Mouse (Mus musculus): ENCODE measurements around the gene Sntb2.
A peak's percentile ranks its signal among the peaks of the same experiment; 100 is the strongest.

Gene Sntb2

DNA sequence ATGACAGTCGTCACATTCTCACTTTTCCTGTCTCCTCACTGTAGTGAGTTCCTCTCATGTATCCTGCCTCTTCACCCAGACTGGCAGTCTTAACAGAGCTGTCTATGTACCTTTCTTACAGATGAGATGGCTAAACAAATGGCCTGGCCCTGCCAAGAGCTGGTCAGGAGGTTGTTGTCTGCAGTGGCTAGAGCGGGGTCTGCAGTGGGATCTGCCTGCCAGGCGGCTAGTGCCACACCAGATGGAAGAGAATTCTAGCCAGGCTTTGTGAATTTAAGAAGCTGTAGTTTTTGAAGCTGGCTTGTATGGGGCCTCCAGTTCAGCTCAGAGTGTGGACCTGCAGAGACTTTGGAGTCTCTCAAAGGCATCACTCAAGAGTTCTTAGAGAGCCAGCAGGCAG, 100.1 kb downstream of the Sntb2 start:
- no peak for DNase-seq

DNA sequence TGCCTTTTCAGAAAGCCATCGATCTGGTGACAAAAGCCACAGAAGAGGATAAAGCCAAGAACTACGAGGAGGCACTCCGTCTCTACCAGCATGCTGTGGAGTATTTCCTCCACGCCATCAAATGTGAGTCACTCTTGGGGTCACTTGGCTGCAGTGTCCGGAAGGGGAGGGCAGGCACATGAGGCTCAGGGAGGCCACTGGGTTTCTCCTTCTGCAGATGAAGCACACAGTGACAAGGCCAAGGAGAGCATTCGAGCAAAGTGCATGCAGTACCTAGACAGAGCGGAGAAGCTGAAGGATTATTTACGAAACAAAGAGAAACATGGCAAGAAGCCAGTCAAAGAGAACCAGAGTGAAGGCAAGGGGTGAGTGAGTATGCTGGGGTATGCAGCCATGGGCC, 101.1 kb downstream of the Sntb2 start:
- peak; percentile 30 to 41 for DNase-seq

DNA sequence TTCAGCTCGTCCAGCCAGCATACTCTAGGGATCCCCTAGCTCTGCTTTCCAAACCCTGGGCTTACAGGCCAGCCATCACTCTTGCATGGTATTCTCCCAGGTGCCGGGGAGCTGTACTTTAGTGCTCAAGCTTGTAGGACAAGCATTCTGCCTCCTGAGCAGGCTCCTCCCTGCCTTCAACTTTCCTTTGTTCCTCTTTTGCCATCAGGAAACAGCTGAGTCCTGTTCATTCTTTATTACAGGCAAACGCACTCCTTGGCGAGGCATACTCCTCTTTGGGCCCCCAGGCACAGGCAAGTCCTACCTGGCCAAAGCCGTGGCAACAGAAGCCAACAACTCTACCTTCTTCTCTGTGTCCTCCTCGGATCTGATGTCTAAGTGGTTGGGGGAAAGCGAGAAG, 105.1 kb downstream of the Sntb2 start:
- no peak for DNase-seq

DNA sequence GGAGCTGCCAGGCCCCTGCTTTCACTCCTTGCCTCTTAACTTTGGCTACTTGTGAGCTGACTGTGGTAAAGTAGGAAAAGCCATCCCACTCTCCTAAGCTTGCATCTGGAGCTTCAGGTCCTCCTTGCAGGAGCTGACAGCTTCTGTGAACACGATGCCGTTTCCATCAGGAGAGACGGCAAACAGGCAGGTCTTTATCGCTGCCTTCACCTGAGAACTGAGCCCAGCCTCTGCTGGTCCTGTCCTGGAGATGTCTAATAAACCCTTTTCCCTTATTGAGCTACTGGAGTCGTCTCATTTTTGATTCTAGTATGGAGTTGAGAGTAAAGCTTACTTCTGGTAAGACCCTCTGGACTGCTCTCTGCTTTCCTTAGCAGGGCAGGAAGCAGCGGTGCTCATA, 109.9 kb downstream of the Sntb2 start:
- no peak for DNase-seq

DNA sequence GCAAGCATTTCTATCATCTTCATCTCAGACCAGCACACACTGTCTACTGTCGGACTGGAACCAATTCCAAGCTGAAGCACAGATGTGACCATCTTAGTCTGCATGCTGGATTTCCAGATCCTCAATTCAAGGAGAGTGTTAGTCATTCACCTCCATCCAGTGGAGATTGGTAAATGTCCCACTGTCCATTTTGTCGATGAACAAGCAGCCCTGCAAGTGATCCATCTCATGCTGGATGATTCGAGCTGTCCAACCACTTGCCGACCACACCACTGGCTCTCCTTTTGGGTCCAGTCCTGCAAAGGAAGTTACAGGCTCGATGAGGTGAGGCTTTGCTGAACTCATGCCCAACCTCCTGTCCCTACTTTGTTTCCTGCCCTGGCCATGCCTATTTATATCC, 111.4 kb downstream of the Sntb2 start:
- no peak for DNase-seq

DNA sequence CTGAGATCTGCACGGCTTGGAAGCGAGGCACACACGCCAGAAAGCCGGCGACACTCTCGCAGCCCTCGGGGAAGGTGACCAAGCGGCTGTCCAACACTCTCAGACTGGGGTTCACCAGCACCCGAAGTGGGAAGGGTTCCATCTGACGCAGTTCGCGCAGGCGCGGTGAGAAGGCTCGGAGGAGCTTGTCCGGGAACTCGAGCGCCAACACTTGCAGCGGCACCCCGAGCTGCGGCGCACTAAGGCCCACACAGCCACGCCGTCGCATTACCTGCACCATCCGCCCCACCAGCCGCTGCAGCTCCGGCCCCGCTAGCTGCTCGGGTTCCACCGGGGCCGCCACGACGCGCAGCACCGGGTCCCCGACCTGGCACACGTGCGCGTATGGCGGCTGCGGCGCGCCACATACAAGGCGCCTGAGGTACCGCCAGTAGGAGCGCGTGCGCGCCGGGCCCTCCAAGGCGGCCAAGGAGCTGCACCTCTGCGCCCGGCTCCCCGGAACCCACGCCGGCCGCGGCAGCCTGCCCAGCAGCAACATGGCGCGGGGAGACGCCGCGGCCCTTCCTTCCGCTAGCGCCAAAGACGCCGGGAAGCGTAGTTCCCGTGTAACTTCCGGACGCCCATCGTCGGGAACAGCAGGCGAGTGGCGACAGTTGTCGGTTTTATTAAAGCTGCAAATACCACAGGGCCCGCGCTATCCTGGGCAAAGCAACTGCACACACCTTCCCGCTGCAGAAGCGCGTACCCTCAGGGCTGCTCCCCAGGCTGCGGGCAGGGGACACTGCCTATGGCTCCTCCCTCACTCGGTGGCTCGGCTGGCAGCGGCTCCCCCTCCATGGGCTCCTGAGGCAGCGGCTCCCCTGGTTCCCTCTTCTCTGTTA, 112.8 kb downstream of the Sntb2 start, which contains the start of gene Pdf:
Gene Pdf, minus strand, starts transcription at position 554 of the 881 bp plus-strand sequence.
- peak; percentile 72 to 81 for DNase-seq

DNA sequence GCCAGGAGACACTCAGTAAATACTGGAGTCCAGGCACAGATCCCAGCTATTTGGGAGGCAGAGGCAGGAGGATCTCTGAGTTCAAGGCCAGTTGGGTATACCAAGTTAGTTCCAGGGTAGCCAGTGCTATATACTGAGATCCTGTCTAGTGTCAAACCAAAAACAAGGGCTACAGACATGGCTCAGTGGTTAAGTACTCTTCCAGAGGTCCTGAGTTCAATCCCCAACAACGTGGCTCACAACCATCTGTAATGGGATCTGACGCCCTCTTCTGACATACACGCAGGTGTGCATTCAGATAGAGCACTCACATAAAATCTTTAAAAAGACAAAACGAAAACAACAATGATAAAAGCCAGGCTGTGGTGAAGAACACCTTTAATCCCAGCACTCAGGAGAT, 113.9 kb downstream of the Sntb2 start:
- DNase-seq = no peak

DNA sequence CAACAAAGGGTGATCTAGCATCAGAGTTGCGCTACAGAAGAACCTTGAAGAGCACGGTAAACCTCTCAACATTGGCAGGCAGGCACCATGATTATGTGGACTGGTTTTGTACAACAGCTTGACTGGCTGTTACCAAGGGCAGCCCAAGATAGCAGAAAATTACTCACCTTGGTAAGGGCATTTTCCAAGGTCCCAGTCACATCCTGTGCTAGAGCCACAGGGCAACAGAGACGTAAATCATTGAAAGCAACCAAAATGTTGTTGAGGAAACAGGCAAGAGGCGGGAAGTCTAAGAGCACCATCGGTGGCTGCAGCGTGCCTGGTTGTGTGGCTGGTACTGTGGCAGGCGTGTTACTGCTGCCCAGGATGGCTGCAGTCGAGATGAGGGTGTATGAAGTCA, 116.5 kb downstream of the Sntb2 start:
- DNase-seq = no peak

DNA sequence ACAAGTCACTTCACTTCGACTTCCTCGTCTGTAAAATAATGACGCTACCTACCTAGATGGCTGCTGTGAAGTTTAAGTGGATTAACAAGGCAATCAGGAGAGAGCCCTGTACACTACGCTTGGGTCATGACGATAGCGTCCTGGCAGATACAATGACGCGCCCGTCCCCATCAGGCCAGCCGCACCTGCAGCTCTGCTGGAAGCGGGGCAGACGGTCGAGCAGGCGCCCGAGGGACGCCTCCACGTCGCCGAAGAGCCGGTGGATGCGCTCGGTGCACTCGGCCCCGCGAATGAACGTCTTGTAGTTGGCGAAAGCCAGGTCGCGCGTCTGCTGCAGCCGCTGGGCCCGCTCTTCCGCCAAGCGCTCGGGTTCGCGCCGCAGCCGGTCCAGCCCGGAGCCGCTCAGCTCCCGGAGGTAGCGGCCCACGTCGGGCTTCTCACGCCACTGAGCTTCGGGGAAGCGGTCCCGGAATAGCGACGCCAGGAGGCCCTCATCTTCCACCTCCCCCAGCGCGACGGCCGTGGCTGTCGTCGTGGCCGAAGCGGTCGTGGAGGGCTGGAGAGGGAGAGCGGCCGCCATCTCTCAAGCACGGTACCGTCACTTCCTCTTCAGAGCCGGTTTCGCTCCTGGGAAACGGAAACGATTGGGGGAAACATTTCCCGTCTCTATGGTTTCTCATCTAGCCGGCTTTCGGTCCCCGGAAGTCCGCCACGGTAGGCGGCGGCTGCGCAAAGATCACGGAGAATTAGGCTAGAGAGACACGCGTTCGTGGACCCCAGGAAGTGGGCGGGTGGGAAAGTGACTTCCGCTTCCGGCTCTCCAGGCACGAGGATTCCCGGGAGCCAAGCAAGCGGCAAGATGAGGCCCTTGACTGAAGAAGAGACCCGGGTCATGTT, 120.8 kb downstream of the Sntb2 start, which contains the start of the genes Cog8 and Nip7:
Gene Cog8, minus strand, starts transcription at position 614 of the 897 bp plus-strand sequence.
Gene Nip7, plus strand, starts transcription at position 802 of the 897 bp plus-strand sequence.
- peak; percentile 97 to 98 for DNase-seq

DNA sequence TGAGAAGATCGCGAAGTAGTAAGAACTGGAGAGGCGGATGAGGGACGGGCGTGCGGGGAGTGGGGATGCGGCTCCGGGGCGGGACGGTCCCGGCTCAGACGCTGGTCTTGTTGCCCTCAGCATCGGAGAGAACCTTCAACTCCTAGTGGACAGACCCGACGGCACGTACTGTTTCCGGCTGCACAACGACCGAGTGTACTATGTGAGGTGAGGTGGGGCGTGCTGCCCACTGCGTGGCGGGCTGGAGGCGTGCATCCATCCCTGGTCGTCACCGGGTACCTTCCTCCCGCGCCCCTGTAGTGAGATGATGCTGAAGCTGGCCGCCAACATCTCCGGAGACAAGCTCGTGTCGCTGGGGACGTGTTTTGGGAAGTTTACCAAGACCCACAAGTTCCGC, 121.4 kb downstream of the Sntb2 start:
- no peak for DNase-seq

DNA sequence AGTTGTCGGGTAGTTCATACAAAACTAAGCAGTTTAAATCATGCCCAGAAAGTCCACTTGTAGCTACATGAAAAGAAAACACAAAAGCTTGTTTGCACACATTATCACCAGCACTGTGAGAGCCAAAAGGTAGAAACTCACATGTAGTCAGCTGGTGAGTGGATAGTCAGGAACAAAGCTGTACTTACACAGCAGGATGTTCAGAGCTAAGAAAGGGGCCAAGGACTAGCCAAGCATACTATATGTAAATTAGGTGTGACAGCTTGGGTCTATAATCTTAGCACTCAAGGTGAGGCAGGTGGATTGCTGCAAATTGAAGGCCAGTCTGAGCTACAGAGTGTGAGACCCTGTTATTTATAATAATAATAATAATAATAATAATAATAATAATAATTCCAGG, 127.1 kb downstream of the Sntb2 start:
- no peak for DNase-seq

DNA sequence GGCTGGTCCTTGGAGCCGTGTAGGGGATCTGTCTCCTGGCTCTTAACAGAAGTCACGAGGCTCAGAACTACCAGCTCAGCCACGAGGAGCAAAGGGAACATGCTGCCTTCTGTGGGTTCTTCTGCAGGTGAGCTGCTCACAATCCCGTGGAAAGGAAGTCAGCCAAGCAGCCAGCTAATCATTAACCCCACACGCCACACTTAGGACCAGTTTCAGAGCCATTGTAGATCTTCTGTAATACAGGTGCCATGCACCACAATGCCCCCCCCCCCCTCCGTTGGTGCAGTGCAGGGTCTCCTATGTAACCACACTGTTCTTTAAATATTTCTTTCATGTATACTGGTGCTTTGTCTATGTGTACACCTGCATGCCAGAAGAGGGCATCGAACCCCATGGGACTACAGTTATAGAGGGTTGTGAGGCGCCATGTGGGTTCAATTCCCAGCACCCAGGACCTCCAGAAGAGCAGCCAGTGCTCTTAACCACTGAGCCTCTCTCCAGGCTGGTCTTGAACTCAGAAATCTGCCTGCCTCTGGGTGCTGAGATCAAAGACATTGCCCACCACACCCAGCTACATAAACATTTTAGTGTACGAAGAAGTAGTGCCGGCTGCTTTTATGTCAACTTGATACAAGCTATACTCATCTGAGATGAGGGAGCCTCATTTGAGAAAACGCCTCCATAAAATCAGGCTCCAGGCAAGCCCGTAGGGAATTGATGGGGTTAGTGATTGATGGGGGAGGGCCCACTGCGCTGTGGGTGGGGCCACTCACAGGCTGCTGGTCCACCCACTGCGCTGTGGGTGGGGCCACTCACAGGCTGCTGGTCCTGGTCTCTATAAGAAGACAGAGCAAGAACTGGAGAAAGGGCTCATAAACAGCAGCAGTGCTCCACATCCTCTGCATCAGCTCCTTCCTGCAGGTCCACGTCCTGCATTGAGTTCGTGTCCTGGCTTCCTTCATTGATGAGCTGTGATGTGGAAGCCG, 130.3 kb downstream of the Sntb2 start, which contains the start of gene Tmed6:
Gene Tmed6, minus strand, starts transcription at position 134 of the 986 bp plus-strand sequence.
- peak; percentile 89 to 90 for DNase-seq
